Mouse (Mus musculus) layer of hippocampus, postnatal 36 days (tissue): ENCODE results near the gene Zfp775. TPM values are rescaled to one million over a fixed set of nuclear protein-coding genes. Genes with fewer than 3 reads are reported as not detected.

ENCODE experiments used
- DNase-seq, 2 experiments: peaks; one replicate each; pipeline ENCODE4 v3.0.0; 2022
- total RNA-seq, 2 experiments: library from RNA; stranded (reverse); gene quantifications; 2 replicates each; pipeline ENCODE4 v1.2.3; 2021

Gene Zfp775
- 1 to 10 TPM; 6.3 to 7.7 TPM for total RNA-seq

GRCm38 (mm10) chr6:48601271-48602079 lies at the start of gene Zfp775:
Gene Zfp775, plus strand, starts transcription at chr6:48602063.
- DNase-seq: peak; percentile 95

GRCm38 (mm10) chr6:48552918-48553317 lies 48.9 kb upstream of the Zfp775 start:
- DNase-seq: no peak

GRCm38 (mm10) chr6:48553819-48554218 lies 48.0 kb upstream of the Zfp775 start:
- no peak for DNase-seq

GRCm38 (mm10) chr6:48554280-48555103 lies 47.4 kb upstream of the Zfp775 start, which contains the start of gene Lrrc61:
Gene Lrrc61, plus strand, starts transcription at chr6:48554796.
- DNase-seq: peak; percentile 97 to 98

GRCm38 (mm10) chr6:48555104-48555890 lies 46.6 kb upstream of the Zfp775 start:
- DNase-seq: peak; percentile 42 to 44

- DNase-seq: no peak
Measured at GRCm38 (mm10) chr6:48555956-48556355, 45.9 kb upstream of the Zfp775 start.

- DNase-seq: no peak
Measured at GRCm38 (mm10) chr6:48565693-48566310, 36.1 kb upstream of the Zfp775 start.

- DNase-seq: no peak
Measured at GRCm38 (mm10) chr6:48566312-48566711, 35.6 kb upstream of the Zfp775 start.

GRCm38 (mm10) chr6:48568036-48568984 lies 33.6 kb upstream of the Zfp775 start:
- DNase-seq: no peak

GRCm38 (mm10) chr6:48569065-48569807 lies 32.6 kb upstream of the Zfp775 start:
- DNase-seq: no peak

GRCm38 (mm10) chr6:48572014-48572413 lies 29.8 kb upstream of the Zfp775 start:
- no peak for DNase-seq

GRCm38 (mm10) chr6:48572572-48573061 lies 29.2 kb upstream of the Zfp775 start, which contains the start of gene Rarres2:
Gene Rarres2, minus strand, starts transcription at chr6:48572789.
- DNase-seq: no peak

- no peak for DNase-seq
Measured at GRCm38 (mm10) chr6:48573280-48573679, 28.6 kb upstream of the Zfp775 start.

GRCm38 (mm10) chr6:48573981-48574380 lies 27.9 kb upstream of the Zfp775 start:
- no peak for DNase-seq

- DNase-seq: no peak
Measured at GRCm38 (mm10) chr6:48578736-48579135, 23.1 kb upstream of the Zfp775 start.

GRCm38 (mm10) chr6:48579215-48579648 lies 22.6 kb upstream of the Zfp775 start:
- no peak for DNase-seq

GRCm38 (mm10) chr6:48581257-48581656 lies 20.6 kb upstream of the Zfp775 start:
- DNase-seq: no peak

- DNase-seq: no peak
Measured at GRCm38 (mm10) chr6:48582037-48582436, 19.8 kb upstream of the Zfp775 start.

- DNase-seq: no peak
Measured at GRCm38 (mm10) chr6:48589194-48589750, 12.6 kb upstream of the Zfp775 start, which contains the start of gene Gm45021. Gene Gm45021, plus strand, starts transcription at chr6:48589610.
